Mouse (Mus musculus) forebrain, embryonic 11.5 days (tissue): ENCODE results near the gene Prrt3. TPM values are rescaled to one million over a fixed set of nuclear protein-coding genes. Genes with fewer than 3 reads are reported as not detected.
A peak's percentile ranks its signal among the peaks of the same experiment; 100 is the strongest.

Experiments used
- ATAC-seq: fragments of 200-750 bp; cut with Nextera tagmentation; replicated peaks from 2 replicates; pipeline ENCODE4 v1.8.0; 2017; ENCODE audit warnings: moderate TSS enrichment; ENCODE audit not compliant: low FRiP score
- DNase-seq: peaks from one replicate; pipeline ENCODE4 v3.0.0-alpha.2; 2017; ENCODE audit warnings: low spot score
- H3K27ac ChIP-seq: fragments of 300-500 bp; sonication (generic); 2 replicates; pipeline ENCODE4 v1.5.1; 2014; ENCODE audit warnings: low read depth, low read length
- H3K27me3 ChIP-seq: fragments of 300-500 bp; sonication (generic); 2 replicates; pipeline ENCODE4 v1.6.1; 2014; ENCODE audit warnings: mild to moderate bottlenecking, low read length, mixed read lengths; ENCODE audit not compliant: control insufficient read depth, insufficient read depth
- H3K36me3 ChIP-seq: fragments of 300-500 bp; sonication (generic); 2 replicates; pipeline ENCODE4 v1.6.1; 2014; ENCODE audit warnings: mild to moderate bottlenecking, low read length, moderate library complexity, mixed read lengths; ENCODE audit not compliant: control insufficient read depth, insufficient read depth
- H3K4me1 ChIP-seq: fragments of 300-500 bp; sonication (generic); replicated peaks from 2 replicates; pipeline ENCODE4 v1.6.1; 2014; ENCODE audit warnings: low read length, mixed read lengths; ENCODE audit not compliant: control insufficient read depth, insufficient read depth
- H3K4me2 ChIP-seq: fragments of 300-500 bp; sonication (generic); 2 replicates; pipeline ENCODE4 v1.6.1; 2014; ENCODE audit warnings: low read depth, mild to moderate bottlenecking, low read length, moderate library complexity, mixed read lengths; ENCODE audit not compliant: severe bottlenecking
- H3K4me3 ChIP-seq: fragments of 300-500 bp; sonication (generic); 2 replicates; pipeline ENCODE4 v1.5.1; 2014; ENCODE audit warnings: low read depth, low read length
- H3K9ac ChIP-seq: fragments of 300-500 bp; sonication (generic); 2 replicates; pipeline ENCODE4 v1.6.1; 2014; ENCODE audit warnings: low read length
- H3K9me3 ChIP-seq: fragments of 300-500 bp; sonication (generic); 2 replicates; pipeline ENCODE4 v1.6.1; 2016; ENCODE audit warnings: low read length, mixed read lengths; ENCODE audit not compliant: control insufficient read depth
- WGBS: fragments of 180-500 bp; shearing (Covaris S2); extraction: QIAGEN DNeasy Blood & Tissue Kit; methylation state at CpG from one replicate; pipeline ENCODE4 v1.1.7; 2014; 5-methylcytosine and 5-hydroxymethylcytosine counted together
- polyA plus RNA-seq: library from polyadenylated mRNA; unstranded; fragments of >200 nt; fragmentation: Nextera tagmentation; extraction: Ambion mirVana; gene quantifications from 2 replicates; pipeline ENCODE4 v1.2.1, GENCODE M21; 2014

Gene Prrt3
- polyA plus RNA-seq, 1 experiment from 2014 or later = 2.1 TPM

DNA sequence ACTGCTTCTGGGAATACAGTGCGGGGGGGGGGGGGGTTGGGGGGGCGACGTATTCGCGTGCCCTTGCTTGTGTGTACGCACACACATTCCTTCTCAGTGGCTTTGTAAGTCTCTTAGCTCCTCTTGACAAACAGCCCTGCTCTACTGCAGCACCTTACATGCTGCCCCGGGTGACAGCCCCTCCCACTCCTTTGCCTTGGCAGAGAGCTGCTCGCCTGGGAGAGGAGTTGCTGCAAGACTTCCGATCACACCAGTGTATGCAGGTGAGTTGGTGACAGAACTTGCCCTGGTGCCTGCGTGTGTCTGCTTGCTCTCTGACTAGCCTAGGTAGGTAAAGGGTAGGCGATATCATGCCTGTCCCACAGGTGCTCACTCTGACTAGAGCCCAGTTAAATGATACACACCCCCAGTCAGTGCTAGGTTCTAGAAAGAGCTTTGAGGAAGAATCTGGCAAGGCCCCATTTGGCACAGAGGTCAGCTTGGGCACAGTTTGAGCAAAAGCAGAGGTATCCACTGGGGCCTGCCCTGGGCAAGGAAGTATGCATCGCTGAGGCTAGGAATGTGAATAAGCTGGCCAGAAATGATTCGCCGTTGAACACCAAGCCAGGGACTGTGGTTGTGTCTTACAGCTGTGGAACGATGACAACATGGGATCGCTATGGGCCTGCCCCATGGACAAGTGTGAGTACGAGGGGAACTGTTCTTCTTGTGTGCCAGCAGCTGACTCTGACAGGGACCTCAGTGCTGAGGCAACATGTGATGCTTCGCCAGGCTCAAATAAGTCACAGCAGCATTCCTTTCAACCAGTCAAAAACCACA lies 21.0 kb downstream of the Prrt3 start:
- no peak overlapping the region for H3K4me3 ChIP-seq
- 71% methylated on average over 18 of the region's 18 CpGs for WGBS
- no peak overlapping the region for H3K27ac ChIP-seq
- no peak overlapping the region for H3K9ac ChIP-seq
- ATAC-seq (no peak), DNase-seq (no peak)
- H3K36me3 ChIP-seq = no peaks in the 10 kb centered on the region
- no peaks in the 10 kb centered on the region for H3K9me3 ChIP-seq
- peaks cover 8% of the 10 kb centered on the region for H3K4me1 ChIP-seq
- H3K27me3 ChIP-seq = no peaks in the 10 kb centered on the region
- no peak overlapping the region for H3K4me2 ChIP-seq

DNA sequence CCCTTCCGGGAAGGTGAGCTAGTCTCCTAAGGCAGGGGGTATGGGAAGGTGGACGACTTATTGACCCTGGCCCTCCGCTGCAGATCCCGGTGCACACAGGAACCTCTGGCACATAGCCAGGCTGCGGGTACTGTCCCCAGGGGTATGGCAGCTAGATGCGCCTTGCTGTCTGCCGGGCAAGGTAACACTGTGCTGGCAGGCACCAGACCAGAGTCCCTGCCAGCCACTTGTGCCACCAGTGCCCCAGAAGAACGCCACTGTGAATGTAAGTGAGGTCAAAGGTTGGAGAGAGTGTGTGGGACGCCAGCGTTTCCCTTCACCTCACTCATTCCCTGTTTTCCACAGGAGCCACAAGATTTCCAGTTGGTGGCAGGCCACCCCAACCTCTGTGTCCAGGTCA lies 22.8 kb downstream of the Prrt3 start:
- no peaks in the 10 kb centered on the region for H3K27me3 ChIP-seq

DNA sequence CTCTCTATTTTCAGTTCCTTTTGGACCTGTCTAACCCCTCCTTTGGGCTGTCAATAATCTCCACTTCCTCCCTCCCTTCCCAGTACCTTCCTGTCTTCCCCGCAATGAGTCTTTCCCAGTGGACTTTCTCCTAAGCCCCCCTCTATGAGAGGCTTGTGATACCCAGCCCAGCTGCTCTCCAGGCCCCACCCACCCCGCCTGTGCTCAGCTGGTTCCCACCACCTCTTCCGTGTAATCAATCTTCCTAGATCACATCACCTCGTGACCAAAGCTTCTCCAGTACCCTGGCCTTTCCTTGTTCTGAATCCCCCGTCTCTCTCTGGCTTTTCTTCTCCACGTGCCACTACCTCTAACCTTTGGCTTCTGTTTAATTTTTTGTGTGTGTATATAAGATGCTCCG lies 24.4 kb downstream of the Prrt3 start:
- no peak overlapping the region for H3K27ac ChIP-seq
- H3K4me2 ChIP-seq = no peak overlapping the region
- H3K9me3 ChIP-seq = no peaks in the 10 kb centered on the region
- ATAC-seq (no peak), DNase-seq (no peak)
- 69% methylated on average over 7 of the region's 7 CpGs for WGBS
- no peak overlapping the region for H3K9ac ChIP-seq
- no peaks in the 10 kb centered on the region for H3K36me3 ChIP-seq
- no peak overlapping the region for H3K4me3 ChIP-seq
- no peaks in the 10 kb centered on the region for H3K27me3 ChIP-seq
- peaks cover 5% of the 10 kb centered on the region; the same call in 1 of the 2 replicates for H3K4me1 ChIP-seq

More for the DNA sequence above, 22.8 kb downstream of the Prrt3 start:
- Histone ChIP-seq H3K27ac (no peak overlapping the region), H3K9me3 (no peaks in the 10 kb centered on the region), H3K4me2 (no peak overlapping the region), H3K4me1 (peaks cover 7% of the 10 kb centered on the region), H3K4me3 (no peak overlapping the region), H3K9ac (no peak overlapping the region), H3K36me3 (no peaks in the 10 kb centered on the region)
- 84% methylated on average over 10 of the region's 10 CpGs for WGBS
- ATAC-seq (no peak), DNase-seq (no peak)

DNA sequence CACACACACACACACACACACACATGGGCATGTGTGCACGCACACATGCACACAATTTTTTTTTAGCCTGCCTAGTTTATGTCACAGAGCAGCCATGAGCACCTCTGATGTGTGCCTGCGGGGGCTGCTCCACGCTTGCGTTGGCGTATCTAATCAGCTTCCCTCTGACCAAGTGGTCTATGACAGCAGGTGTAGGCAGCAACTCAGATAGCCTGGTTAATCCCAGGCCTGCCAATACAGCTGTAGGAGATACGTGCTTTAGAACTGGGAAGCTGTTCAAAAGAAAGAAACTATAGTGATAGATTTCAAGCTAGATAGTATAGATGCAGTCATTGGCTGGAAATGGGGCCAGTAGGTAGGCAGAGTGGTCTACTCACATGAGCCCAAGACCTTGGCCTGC lies 28.0 kb downstream of the Prrt3 start:
- H3K4me3 ChIP-seq = no peak overlapping the region
- no peak overlapping the region for H3K4me2 ChIP-seq
- 86% methylated on average over 6 of the region's 6 CpGs for WGBS
- H3K27me3 ChIP-seq = peaks cover 7% of the 10 kb centered on the region
- no peak overlapping the region for H3K27ac ChIP-seq
- H3K36me3 ChIP-seq = no peaks in the 10 kb centered on the region
- H3K9me3 ChIP-seq = no peaks in the 10 kb centered on the region
- no peak overlapping the region for H3K9ac ChIP-seq
- peaks cover 8% of the 10 kb centered on the region; the same call in 1 of the 2 replicates for H3K4me1 ChIP-seq
- DNase-seq = no peak
- ATAC-seq = no peak

DNA sequence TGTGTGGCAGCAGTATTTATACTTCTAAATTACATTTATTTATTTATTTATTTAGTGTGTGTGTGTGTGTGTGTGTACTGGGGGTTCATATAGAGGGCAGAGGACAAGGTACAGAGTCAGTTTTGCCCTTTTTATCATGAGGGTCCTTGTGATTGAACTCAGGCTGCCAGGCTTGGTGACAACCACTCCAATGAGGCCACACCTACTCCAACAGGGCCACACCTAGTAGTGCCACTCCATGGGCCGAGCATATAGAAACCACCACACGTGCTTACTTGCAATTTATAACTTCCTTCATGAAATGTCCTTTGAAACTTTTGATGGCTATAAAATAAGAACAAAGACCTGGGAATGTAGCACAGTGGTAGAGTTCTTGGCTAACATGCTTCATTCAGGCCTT lies 28.5 kb downstream of the Prrt3 start:
- no peak overlapping the region for H3K4me2 ChIP-seq
- no peak overlapping the region for H3K27ac ChIP-seq
- DNase-seq (no peak), ATAC-seq (no peak)
- H3K9ac ChIP-seq = no peak overlapping the region
- no peak overlapping the region for H3K4me3 ChIP-seq
- peaks cover 8% of the 10 kb centered on the region; the same call in 1 of the 2 replicates for H3K4me1 ChIP-seq
- H3K27me3 ChIP-seq = peaks cover 7% of the 10 kb centered on the region
- H3K36me3 ChIP-seq = no peaks in the 10 kb centered on the region
- 87% methylated on average over 2 of the region's 2 CpGs for WGBS
- H3K9me3 ChIP-seq = no peaks in the 10 kb centered on the region

DNA sequence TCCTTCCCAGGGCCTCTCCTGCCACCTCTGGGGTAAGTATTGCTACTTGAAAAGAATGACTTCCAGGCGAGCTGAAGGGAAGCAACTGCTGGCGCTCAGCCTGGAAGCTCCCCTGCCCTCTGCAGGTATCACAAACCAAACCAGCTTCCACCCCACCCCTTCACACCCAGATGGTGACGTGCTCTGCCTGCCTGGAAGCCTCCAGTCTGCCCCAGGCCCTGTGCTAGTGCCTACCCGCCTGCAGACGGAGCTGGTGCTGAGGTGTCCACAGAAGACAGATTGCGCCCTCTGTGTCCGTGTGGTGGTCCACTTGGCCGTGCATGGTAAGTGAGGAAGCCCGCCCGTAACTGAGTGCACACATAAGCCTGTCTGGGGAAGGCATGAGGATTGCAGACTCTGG lies 29.7 kb downstream of the Prrt3 start:
- no peak overlapping the region for H3K4me3 ChIP-seq
- ATAC-seq = no peak
- 65% methylated on average over 10 of the region's 10 CpGs for WGBS

DNA sequence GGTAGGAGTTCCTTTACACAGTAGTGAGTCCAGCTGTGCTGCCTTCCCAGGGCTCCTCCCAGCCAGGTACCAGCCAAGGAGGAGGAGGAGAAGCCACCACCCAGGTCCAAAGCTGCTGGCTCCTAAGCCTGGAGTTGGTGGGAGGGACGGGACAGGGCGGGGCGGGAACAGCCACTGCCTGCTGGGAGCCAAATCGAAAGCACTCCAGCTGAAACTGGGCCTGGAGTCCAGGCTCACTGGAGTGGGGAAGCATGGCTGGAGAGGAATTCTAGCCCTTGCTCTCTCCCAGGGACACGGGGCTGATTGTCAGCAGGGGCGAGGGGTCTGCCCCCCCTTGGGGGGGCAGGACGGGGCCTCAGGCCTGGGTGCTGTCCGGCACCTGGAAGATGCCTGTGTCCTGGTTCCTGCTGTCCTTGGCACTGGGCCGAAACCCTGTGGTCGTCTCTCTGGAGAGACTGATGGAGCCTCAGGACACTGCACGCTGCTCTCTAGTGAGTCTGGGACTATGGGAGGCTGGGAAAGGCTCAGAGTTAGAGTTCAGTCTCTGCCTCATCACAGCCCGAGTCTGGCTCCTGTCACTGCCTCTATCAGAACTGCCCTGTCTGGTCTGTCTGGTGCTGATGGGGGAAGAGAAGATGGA lies 30.3 kb downstream of the Prrt3 start, which contains the start of gene Il17rc:
Gene Il17rc (plus strand): TSS at position 131 of the 640 bp plus-strand sequence.
- ATAC-seq (no peak), DNase-seq (no peak)
- Histone ChIP-seq H3K4me3 (no peak within 1 kb of the TSS), H3K9ac (peak within 1 kb of the TSS; percentile 6; the same call in 1 of the 2 replicates), H3K27me3 (peaks cover 7% of the 10 kb centered on the region), H3K4me1 (peaks cover 8% of the 10 kb centered on the region; the same call in 1 of the 2 replicates), H3K9me3 (no peaks in the 10 kb centered on the region), H3K36me3 (no peaks in the 10 kb centered on the region), H3K4me2 (peak within 1 kb of the TSS; percentile 19; the same call in 1 of the 2 replicates), H3K27ac (no peak within 1 kb of the TSS)
- 22% methylated on average over 12 of the region's 12 CpGs for WGBS

More for the DNA sequence above, 29.7 kb downstream of the Prrt3 start:
- Histone ChIP-seq H3K36me3 (no peaks in the 10 kb centered on the region), H3K9ac (no peak overlapping the region), H3K4me1 (peaks cover 8% of the 10 kb centered on the region; the same call in 1 of the 2 replicates), H3K4me2 (no peak overlapping the region), H3K9me3 (no peaks in the 10 kb centered on the region), H3K27me3 (peaks cover 7% of the 10 kb centered on the region), H3K27ac (no peak overlapping the region)
- DNase-seq = no peak

DNA sequence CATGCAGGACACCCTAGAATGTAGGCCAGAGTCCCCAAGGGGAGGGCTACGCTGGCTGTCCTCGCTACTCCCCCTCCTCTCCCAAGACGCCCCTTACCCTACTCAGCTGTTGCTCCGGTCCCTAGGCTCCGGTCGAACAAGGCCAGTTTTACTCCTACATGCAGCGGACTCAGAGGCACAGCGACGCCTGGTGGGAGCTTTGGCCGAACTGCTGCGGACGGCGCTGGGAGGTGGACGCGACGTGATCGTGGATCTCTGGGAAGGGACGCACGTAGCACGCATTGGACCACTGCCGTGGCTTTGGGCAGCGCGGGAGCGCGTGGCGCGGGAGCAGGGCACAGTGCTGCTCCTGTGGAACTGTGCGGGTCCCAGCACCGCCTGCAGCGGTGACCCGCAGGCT lies 32.3 kb downstream of the Prrt3 start:
- H3K27me3 ChIP-seq = peaks cover 7% of the 10 kb centered on the region
- H3K36me3 ChIP-seq = no peaks in the 10 kb centered on the region
- DNase-seq = peak; percentile 90
- H3K4me2 ChIP-seq = peak overlapping the region; percentile 58
- peak overlapping the region; percentile 28 for H3K4me3 ChIP-seq
- under 1% methylated on average over 31 of the region's 31 CpGs for WGBS
- H3K4me1 ChIP-seq = peaks cover 8% of the 10 kb centered on the region; the same call in 1 of the 2 replicates
- ATAC-seq = peak; percentile 64
- peak overlapping the region; percentile 47 for H3K9ac ChIP-seq
- H3K27ac ChIP-seq = no peak overlapping the region
- no peaks in the 10 kb centered on the region for H3K9me3 ChIP-seq
